Mouse (Mus musculus) c-Kit-positive CD71-positive TER-119-positive erythroid progenitor cells, embryonic 14.5 days (primary cell): ENCODE data around the gene Brix1.
"Not testable (repeated sequence)": the region's sequence is repeated elsewhere in the genome, so short reads cannot be mapped to it uniquely, and the experiment has no call there.

ENCODE experiments used
- DNase-seq: peaks from one replicate; pipeline ENCODE4 v3.0.0-alpha.2; 2013; ENCODE audit warnings: low spot score

Brix1 gene

DNA sequence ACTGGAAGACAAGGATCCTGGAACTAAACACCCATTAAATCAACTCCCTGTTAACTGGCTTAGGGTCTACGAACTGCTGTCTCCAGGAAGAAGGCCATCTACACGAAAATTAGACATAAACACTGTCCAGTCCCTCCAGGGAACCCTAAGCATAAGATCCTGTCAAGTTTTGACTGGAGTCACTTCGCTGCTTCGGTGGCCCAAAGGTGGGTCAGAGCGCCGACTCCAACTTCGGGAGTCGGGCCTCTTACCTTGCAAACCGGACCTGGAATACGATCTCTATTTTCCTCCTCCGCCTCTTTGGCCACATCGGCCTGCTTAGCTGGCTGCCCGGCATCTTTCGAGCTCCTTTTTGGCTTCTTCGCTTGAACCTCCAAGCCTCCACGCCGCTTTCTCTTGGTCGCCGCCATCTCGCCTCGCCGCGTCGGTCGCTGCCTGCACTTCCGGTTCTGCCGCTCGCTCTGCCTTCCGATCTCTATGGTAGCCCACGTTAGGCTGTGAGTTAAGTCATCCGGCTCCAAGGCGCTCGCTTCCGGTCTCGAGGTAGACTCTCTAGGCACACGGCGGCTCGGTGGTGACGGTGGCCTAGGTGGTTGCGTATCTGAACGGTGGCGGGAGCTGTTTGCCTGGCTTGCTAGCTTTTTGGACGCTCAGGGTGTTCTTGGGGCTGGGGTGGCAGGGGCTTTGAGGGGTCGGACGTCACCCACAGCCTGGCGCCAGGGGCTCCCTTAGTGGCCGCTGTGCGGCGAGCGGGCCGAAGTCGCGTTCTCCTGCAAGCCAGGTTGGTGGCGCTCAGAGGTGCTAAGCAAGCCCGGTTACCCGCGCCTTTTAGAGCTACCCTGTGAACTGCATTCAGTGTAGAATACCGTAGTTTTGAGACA lies at the start of gene Brix1, which contains the start of gene Rad1:
Gene Brix1 (minus strand): TSS at position 464 of the 881 bp plus-strand sequence.
Gene Rad1 (plus strand): TSS at position 535 of the 881 bp plus-strand sequence.
- DNase-seq, result peak; percentile 92

DNA sequence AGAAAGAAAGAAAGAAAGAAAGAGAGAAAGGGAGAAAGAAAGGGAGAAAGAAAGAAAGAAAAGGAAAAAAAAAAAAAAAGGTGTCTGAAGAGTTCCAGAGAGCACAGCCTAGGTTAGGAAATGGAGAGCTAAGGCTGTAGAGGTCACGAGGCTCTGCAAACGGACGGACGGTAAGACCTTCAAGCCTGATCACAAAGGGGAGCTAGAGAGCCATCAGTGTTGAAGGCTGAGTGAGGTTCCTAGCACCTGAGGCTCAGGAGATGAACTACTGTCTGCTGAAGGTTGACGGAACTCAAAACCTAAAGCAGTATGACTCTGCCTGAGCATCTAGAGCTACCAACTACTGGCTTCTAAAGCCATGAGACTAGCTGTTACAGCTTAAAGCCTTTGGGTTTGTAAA lies 48.8 kb upstream of the Brix1 start:
- no peak for DNase-seq

DNA sequence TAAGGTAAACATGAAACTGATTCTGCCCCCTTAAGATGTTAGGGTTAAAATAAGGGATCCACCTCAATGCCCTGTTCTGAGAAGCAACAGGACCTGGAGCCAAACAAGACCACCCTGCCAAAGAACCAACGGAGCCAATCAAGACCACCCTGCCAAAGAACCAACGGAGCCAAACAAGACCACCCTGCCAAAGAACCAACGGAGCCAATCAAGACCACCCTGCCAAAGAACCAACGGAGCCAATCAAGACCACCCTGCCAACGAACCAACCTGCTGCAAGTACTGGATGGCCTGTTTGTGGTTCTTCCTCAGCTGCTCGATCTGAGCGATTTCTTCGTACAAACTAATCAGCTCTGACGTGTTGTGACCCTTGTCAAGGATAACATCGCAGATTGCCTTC lies 47.6 kb upstream of the Brix1 start:
- not testable (repeated sequence) for DNase-seq

DNA sequence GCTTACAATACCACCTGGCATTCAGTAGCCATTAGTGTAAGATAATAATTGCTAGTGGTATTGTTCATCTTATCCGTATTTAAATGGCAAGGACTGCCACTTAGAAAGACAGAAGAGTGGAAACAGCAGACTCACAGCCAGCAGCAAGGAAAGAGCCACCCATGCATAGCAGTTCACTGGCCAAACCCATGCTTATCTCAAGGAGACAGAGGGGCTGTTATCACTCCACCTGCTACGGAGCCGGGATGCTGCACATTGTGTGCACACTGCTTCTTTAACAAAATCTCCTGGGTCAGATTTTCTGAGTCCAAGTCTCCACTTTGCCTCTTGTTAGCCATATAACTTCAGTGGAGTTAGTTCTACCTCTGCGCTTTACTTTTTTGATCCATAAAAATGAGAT lies 45.6 kb upstream of the Brix1 start:
- peak; percentile 20 for DNase-seq

DNA sequence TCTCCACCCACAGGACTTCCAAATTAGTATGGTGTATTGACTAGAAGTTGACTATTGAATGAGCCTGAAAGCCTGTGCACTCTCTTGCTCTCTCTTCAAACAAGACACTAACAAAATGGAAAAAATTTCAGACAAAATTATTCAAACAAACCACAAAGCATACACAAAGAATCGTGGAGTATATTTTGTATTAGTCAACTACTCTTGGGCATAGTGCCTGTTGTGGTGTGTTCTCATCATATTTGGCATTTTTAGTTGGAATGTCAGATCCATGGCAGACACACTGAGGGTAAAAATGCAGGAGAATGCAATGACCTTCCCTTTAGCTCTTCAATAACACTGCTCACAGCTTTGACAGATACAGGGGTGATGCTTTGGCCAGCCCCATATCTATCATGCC lies 40.1 kb upstream of the Brix1 start:
- no peak for DNase-seq

DNA sequence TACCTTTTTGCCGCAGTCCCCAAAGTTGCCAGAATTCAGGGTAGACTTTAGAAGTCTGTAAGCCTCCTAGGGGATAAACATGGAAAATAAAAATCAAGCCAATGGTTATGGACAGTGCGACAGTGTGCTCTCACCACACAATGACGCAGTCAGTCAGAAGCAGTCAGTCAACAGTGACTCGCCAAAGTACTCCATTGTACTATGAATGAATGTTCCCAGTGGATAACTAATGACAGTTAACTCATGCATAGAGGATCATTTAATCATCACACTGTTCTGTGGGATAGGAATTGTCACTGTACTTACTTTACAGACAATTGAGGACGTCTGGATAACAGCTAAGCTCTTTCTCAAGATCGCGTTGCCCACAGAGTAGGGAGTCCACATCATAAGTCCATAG lies 29.4 kb upstream of the Brix1 start:
- no peak for DNase-seq

DNA sequence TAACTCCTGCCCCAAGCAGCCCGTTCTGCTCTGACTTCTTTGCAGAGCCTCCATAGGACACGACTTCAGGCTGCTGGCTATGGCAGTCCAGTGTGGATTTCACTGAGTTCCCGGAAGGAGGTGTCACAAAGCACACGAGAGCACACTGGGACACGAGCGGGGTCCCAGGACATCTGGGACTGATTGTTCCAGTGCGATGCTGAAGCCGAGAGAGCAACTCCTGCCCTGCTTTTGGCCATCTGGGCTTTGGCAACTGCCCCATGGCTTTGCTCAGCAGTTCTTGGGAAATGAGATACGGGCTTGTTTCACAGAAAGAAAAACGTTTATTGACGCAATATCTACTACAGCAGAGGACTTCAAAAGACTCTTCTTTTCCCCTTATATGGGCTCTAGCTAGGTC lies 20.4 kb upstream of the Brix1 start:
- no peak for DNase-seq

DNA sequence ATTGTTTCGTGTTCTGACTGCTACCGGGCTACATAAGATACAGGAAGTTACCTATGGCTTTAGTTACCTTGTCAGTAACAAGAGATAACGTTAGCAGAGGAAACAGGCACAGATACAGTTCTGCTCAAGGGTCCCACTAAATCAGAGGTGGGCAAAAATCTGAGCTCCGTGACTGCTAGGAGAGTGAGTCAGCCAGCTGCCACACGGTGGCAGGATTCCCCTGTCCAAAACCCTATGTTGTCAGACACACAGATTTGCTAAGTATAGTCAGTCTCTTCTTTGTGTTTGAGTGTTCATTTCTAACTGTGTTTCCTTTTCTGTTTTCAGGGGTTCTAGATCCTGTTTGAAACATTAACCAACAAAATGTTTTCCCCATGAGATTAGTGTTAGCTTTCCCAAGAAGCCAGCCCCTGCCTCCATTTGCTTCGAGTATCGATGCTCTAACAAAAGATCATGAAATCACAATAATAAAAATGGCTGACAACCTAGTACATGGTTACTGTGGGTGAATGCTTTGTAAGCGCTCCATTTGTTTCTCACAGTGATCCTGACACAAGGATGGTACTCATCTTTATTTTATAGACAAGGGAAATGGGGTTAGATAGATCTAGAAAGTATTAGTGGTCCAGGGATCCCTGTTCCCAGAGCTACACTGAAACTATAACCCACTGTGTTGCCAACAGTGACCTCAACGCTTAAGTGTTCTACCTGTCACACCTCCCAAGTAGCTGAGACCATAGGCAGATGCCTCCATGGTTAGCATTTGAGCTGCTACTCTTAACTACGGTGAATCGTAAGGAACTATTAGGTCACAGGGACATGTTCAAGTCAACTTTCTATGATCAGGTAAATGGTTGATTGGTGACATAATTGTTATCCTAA lies 15.3 kb upstream of the Brix1 start:
- DNase-seq, result no peak

DNA sequence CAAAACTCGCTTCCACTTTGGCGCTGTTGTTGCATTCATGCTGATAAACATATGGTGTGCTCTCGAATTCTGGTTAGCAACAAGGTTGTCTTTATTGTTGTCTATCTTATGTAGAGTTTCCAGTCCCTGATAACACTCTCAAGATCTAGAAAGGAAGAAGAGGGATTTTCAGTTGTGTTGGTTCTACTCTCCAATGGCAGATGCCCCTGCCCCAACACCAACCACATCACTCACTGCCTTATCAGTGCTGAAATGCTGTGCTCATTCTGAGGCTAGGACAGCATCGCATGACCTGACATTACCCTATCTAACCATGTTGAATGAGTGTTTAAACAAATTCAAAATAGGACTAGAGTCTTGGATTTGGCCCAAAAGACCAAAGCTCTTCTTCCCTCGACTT lies 14.3 kb upstream of the Brix1 start:
- no peak for DNase-seq

DNA sequence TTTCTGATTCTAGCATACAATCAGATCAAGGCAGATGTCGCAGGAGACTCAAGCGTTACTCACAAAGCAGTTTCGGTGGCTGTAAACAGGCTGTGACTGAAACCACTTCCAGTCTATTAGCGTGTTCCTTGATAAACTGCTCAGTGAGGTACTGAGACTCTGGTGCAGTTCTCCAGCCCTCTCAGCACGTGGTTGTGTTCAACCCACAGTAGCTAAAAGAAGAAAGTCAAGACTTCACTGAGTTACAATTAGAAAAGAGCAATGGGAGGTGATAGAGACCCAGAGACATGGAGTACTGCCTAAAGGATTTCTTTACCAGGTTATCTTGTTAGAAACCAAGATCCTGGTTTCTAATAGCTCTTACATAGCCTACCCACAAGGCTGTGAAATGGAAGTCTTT lies 13.8 kb upstream of the Brix1 start:
- DNase-seq, result no peak

DNA sequence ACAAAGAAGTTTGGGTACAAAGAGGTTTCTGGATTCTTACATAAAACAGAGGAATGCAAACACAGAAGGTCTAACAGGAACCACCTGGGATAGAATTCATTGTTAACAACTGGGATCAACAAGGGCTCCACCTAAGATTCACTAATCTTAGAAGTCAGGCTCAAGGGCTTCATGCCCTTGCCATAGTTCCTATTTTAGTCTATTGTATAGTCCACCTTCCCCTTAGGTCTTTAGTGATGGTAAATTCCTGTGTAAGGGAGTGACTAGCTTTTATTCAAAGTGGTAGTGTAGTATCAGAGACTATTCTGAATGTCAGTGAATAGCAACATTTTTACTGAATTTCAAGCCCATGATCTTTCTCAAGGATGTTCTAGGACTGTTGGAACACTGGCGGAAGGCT lies 10.9 kb upstream of the Brix1 start:
- not testable (repeated sequence) for DNase-seq

DNA sequence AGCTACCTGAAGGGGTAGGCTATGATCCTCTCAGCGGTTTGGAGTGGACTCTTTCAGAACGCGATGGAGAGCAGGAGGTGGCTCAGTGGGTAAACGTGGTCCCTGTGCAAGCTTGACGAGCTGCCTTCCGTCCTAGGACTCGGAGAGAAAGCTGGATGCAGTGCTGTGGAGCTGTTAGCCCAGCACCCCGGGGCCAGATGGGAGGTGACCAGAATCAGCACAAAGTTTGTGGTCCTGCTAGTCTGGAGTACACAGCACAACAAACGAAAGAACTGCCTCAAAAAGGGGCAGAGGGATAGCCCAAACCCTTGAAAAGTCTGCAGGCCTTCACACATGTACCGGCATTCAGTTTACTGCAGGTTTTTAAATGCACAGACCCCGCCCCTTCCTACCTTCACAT lies 10.2 kb upstream of the Brix1 start:
- no peak for DNase-seq

DNA sequence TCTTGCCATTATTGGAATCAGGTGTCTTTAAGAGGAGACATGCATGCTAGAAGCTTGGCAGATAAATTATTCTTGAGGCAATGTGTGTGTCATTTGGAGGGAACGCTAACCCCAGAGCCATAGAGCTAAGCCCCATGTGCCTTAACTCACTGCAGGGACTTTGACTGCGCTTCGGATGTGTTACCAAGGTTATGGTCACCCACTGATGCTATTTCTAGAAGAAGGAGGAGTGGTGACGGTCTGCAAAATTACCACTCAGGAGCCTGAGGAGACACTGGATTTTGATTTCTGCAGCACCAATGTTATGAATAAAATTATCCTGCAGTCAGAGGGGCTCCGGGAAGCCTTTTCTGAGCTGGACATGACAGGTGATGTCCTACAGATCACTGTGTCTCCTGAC lies 4.4 kb upstream of the Brix1 start:
- DNase-seq, result no peak

DNA sequence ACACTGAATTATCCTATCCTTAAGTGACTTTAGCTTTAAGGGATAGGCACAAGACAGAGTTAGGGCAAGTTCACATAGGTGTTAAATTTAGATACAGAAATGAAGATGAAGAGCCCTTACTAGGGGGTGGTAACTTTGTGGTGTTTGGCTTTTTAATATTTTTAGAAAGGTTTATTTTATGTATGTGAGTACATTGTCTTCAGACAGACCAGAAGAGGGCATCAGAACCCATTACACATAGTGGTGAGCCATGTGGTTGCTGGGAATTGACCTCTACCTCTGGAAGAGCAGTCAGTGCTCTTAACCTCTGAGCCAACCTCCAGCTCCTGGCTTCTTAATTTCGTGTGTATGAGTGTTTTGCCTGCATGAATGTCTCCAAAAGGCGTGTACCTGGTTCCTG lies 1.5 kb upstream of the Brix1 start:
- no peak for DNase-seq

DNA sequence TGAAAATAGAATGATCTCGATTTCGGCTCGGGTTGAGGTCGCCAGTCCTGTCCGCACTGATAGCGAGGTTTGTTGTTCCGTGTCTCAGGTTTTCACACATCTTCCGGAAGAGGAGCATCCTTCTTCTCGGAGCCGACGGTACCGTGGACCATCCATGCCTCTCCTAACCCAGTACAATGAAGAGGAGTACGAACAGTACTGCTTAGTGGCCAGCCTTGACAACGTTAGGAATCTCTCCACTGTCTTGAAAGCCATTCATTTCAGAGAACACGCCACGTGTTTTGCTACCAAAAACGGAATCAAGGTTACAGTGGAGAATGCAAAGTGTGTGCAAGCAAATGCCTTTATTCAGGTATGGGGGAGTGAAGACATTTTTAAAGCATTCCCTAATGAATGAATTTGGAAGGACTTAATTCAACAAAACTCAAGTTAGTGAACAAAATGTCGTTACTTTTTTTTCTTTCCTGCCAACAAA lies 655 bp upstream of the Brix1 start:
- no peak for DNase-seq

DNA sequence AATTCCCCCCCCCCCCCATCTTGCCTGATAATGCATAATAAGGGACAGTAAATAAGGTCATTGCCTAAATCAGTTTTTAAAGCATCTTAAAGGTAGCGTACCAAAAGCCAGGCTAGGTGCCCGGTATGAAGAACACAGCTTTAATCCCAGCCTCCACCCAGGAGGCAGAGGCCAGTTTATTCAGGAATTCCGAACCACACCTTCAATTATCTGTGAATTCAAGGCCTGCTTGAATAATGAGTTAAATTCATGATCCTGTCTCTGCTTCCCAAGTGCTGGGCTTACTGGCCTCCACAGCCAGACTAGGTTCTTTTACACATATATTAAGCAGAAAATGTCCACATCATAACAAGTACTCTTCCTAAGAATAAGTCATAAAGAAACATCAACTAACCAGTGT lies 14.8 kb downstream of the Brix1 start:
- DNase-seq, result no peak

DNA sequence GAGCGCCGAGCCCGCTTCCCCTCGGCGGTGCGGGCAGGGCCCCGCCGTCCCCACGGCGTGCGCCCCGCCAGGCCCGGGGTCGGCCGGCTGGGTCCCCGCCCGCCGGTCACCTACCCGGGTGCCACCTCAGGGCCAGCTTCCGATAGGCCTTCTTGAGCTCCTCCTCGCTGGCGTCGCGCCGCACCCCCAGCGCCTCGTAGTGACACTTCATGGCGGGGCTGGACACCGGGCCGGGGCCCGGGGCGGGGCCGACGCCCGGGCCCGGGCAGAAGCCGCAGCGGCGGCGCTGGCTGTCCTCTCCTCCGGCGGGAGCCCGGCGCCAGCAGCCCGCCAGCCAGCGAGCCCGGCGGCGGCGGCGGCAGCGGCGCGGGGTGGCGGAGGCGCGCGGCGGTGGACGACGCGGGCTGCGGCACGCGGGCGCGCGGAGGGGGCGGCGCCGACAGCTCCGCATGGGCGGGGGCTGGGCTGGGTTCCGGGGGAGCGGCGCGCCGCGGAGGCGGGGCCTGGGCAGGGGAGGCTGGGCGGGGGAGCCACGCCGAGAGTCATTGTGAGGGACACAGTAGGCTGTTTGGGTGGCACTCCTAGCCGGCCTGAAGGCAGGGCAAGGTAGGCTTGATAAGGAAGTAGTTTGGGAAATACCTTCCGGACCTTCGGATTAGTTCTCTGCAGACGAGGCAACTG lies 15.5 kb downstream of the Brix1 start, which contains the start of gene Dnajc21:
Gene Dnajc21 (minus strand): TSS at position 366 of the 681 bp plus-strand sequence.
- peak; percentile 73 for DNase-seq

DNA sequence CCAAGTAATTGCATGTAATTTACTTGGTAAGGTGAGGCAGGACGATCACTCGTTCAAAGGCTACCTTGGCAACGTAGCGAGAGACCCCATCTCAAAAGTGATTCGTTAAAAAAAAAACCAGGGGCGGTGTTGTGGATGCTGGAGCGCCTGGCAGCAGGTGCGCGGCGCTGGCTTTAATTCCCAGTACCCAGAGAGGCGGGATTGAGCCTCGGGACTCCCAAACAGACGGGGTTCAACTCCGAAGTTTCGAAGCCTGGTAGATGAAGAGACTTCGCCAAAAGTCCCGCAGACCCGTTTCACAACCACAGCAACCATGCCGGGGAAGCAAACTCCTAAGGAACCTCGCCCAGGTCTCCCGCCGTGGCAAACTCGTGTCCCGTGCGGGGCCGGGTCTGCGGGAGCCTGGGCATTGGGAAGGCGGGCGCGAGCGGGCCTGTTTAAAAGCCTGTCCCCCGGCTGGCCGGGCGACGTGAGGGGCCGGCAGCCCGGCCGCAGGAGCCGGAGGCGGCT lies 16.1 kb downstream of the Brix1 start:
- DNase-seq, result no peak

DNA sequence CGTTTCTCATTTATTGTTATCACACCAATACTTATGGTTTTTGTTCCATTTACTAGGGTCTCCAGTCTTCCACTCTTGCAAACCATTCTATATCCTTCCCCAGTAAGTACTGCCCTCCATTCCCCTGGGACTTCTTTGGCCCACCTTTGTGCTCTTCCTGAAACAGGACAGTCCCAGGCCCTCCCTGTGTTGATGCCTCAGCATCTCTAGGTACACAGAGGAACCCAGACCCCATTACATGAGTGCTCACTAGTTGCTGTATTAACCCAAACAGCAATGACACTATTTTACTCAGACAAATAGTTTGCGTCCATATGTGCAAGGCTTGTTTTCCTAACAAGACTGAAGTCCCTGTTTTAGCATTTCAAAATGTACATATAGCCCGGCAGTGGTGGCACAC lies 17.0 kb downstream of the Brix1 start:
- DNase-seq, result no peak

DNA sequence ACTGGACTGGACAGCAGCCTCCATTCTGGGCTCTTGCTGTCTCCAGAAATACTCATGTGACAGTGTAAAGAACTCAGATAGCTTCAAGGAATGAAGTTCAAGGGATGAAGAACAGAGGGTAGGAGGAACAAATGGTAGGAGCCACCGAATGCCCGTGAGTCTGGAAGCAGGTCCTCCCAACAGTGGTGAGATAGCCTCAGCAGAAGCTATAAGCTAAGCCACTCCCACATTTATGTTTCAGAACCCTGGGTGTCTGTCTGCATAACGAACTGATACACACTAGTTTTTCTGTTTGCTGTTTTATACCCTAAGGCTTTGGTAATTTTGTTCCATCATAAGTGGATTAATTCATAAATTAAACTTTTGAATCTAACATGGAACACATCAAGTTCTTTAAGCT lies 21.1 kb downstream of the Brix1 start:
- DNase-seq, result no peak

DNA sequence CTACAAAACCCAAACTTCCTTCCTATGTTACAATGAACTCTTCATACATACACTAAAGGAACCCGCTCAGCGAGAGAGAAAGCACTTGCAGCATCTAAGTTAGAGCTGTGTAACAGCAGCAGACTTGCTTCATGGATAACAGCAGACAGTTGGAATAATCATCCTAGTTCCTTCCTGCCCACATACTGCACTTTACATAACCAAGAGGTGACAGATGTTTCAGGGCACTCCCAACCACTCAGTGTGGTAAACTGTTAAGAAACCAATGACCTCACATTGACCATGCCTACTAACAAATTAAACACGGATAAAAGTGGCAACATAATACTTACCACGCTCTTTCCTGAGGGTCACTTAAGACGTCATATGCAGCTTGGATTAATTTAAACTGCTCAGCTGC lies 22.2 kb downstream of the Brix1 start:
- no peak for DNase-seq

DNA sequence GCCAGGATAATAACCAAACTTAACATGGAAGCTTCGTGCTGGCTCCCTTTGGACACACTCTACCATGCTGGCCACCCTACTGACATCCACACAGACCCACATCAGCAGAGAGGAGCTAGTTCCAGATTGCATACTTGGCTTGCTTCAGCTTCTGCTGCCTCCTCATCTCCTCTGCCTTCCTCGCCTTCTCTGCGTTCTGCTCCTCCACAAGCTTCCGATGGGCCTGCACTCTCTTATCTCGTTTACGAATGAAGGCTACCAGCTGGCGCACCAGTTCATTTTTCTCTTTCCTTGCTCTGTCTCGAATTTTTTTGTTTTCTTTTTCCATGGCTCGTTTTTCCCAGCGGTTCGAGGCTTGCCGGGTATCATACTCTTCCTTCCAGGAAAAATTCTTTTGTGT lies 24.8 kb downstream of the Brix1 start:
- no peak for DNase-seq
